Mouse (Mus musculus) T-cell, adult 2 months (primary cell): ENCODE results near the gene Rora.
A peak's percentile ranks its signal among the peaks of the same experiment; 100 is the strongest.

ENCODE experiments used
- DNase-seq: peaks from one replicate; pipeline ENCODE4 v3.0.0; 2022; ENCODE audit warnings: low spot score

The Rora gene

GRCm38 (mm10) chr9:69349537-69349936 lies 696.0 kb downstream of the Rora start:
- DNase-seq = no peak

- no peak for DNase-seq
These were observed 700.6 kb downstream of the Rora start for GRCm38 (mm10) chr9:69354228-69354627.

GRCm38 (mm10) chr9:69357834-69358233 lies 704.2 kb downstream of the Rora start:
- DNase-seq = peak; percentile 49

- no peak for DNase-seq
These were observed 705.2 kb downstream of the Rora start for GRCm38 (mm10) chr9:69358797-69359196.

GRCm38 (mm10) chr9:69361951-69362445 lies 708.4 kb downstream of the Rora start:
- DNase-seq = peak; percentile 3

GRCm38 (mm10) chr9:69362766-69363165 lies 709.2 kb downstream of the Rora start:
- no peak for DNase-seq

GRCm38 (mm10) chr9:69364117-69364516 lies 710.5 kb downstream of the Rora start:
- DNase-seq = no peak

GRCm38 (mm10) chr9:69367055-69367454 lies 713.5 kb downstream of the Rora start:
- no peak for DNase-seq

- peak; percentile 39 for DNase-seq
These were observed 714.5 kb downstream of the Rora start for GRCm38 (mm10) chr9:69368071-69368470.

- DNase-seq = no peak
These were observed 717.6 kb downstream of the Rora start for GRCm38 (mm10) chr9:69371046-69371724.

GRCm38 (mm10) chr9:69372871-69373270 lies 719.3 kb downstream of the Rora start:
- no peak for DNase-seq

- DNase-seq = no peak
These were observed 723.5 kb downstream of the Rora start for GRCm38 (mm10) chr9:69376982-69377653.

GRCm38 (mm10) chr9:69377654-69378045 lies 724.1 kb downstream of the Rora start:
- DNase-seq = no peak

- no peak for DNase-seq
These were observed 727.0 kb downstream of the Rora start for GRCm38 (mm10) chr9:69380546-69380945.

GRCm38 (mm10) chr9:69381741-69382140 lies 728.2 kb downstream of the Rora start:
- DNase-seq = no peak

GRCm38 (mm10) chr9:69384475-69384874 lies 730.9 kb downstream of the Rora start:
- no peak for DNase-seq

- DNase-seq = no peak
These were observed 731.3 kb downstream of the Rora start for GRCm38 (mm10) chr9:69384905-69385304.

- DNase-seq = no peak
These were observed 733.7 kb downstream of the Rora start for GRCm38 (mm10) chr9:69387296-69387695.

- no peak for DNase-seq
These were observed 737.0 kb downstream of the Rora start for GRCm38 (mm10) chr9:69390631-69391030.

GRCm38 (mm10) chr9:69394234-69394633 lies 740.6 kb downstream of the Rora start:
- no peak for DNase-seq

- DNase-seq = no peak
These were observed 743.8 kb downstream of the Rora start for GRCm38 (mm10) chr9:69397432-69397759.

- peak; percentile 77 for DNase-seq
These were observed 744.3 kb downstream of the Rora start, which contains the start of gene Ice2 for GRCm38 (mm10) chr9:69397760-69398452. Gene Ice2 (plus strand): TSS chr9:69397906.

- no peak for DNase-seq
These were observed 744.9 kb downstream of the Rora start for GRCm38 (mm10) chr9:69398453-69398850.
